Mouse (Mus musculus): ENCODE results near the gene Marveld3. TPM values are rescaled to one million over a fixed set of nuclear protein-coding genes. Genes with fewer than 3 reads are reported as not detected.

Marveld3 gene
- polyA plus RNA-seq, 1 experiment, result not detected

GRCm38 (mm10) chr8:109997381-109997780 is 35.4 kb upstream of the Marveld3 start:
- Histone ChIP-seq H3K4me1 (ENCODE audit: control insufficient read depth, insufficient read depth, low read length) (no peaks in the 10 kb centered on the region), H3K27ac (ENCODE audit: insufficient read depth, low read length) (no peak overlapping the region), H3K4me3 (ENCODE audit: insufficient read depth, low read length) (no peak overlapping the region)
- no peak for TF ChIP-seq CTCF (IDR thresholded peaks at IDR 0.05; ENCODE audit: borderline replicate concordance, insufficient read depth, low read length)
- no peak for TF ChIP-seq POLR2A (IDR thresholded peaks at IDR 0.05; ENCODE audit: low read depth, low read length)

- TF ChIP-seq POLR2A (IDR thresholded peaks at IDR 0.05; ENCODE audit: low read depth, low read length), result no peak
- no peak for TF ChIP-seq CTCF (IDR thresholded peaks at IDR 0.05; ENCODE audit: borderline replicate concordance, insufficient read depth, low read length)
- no peak overlapping the region for H3K4me3 ChIP-seq (ENCODE audit: insufficient read depth, low read length)
Observed at GRCm38 (mm10) chr8:109992951-109993350, 30.9 kb upstream of the Marveld3 start.

GRCm38 (mm10) chr8:109992166-109992565 is 30.2 kb upstream of the Marveld3 start:
- no peaks in the 10 kb centered on the region for H3K4me1 ChIP-seq (ENCODE audit: control insufficient read depth, insufficient read depth, low read length)
- TF ChIP-seq POLR2A (IDR thresholded peaks at IDR 0.05; ENCODE audit: low read depth, low read length) (no peak), CTCF (IDR thresholded peaks at IDR 0.05; ENCODE audit: borderline replicate concordance, insufficient read depth, low read length) (no peak)
- no peak overlapping the region for H3K4me3 ChIP-seq (ENCODE audit: insufficient read depth, low read length)

More at GRCm38 (mm10) chr8:109992951-109993350, 30.9 kb upstream of the Marveld3 start:
- no peaks in the 10 kb centered on the region for H3K4me1 ChIP-seq (ENCODE audit: control insufficient read depth, insufficient read depth, low read length)
- H3K27ac ChIP-seq (ENCODE audit: insufficient read depth, low read length), result no peak overlapping the region

GRCm38 (mm10) chr8:109990224-109990623 is 28.2 kb upstream of the Marveld3 start, which contains the start of gene Tat:
Gene Tat, plus strand, starts transcription at chr8:109990437.
- Histone ChIP-seq H3K4me1 (ENCODE audit: control insufficient read depth, insufficient read depth, low read length) (no peaks in the 10 kb centered on the region), H3K27ac (ENCODE audit: insufficient read depth, low read length) (no peak within 1 kb of the TSS), H3K4me3 (ENCODE audit: insufficient read depth, low read length) (no peak within 1 kb of the TSS)
- TF ChIP-seq CTCF (IDR thresholded peaks at IDR 0.05; ENCODE audit: borderline replicate concordance, insufficient read depth, low read length), result no peak
- TF ChIP-seq POLR2A (IDR thresholded peaks at IDR 0.05; ENCODE audit: low read depth, low read length), result no peak

More at GRCm38 (mm10) chr8:109992166-109992565, 30.2 kb upstream of the Marveld3 start:
- no peak overlapping the region for H3K27ac ChIP-seq (ENCODE audit: insufficient read depth, low read length)

- no peak overlapping the region for H3K4me3 ChIP-seq (ENCODE audit: insufficient read depth, low read length)
- TF ChIP-seq CTCF (IDR thresholded peaks at IDR 0.05; ENCODE audit: borderline replicate concordance, insufficient read depth, low read length) (no peak), POLR2A (IDR thresholded peaks at IDR 0.05; ENCODE audit: low read depth, low read length) (no peak)
Observed at GRCm38 (mm10) chr8:109989151-109989550, 27.1 kb upstream of the Marveld3 start.

GRCm38 (mm10) chr8:109987776-109988175 is 25.8 kb upstream of the Marveld3 start:
- TF ChIP-seq POLR2A (IDR thresholded peaks at IDR 0.05; ENCODE audit: low read depth, low read length) (no peak), CTCF (IDR thresholded peaks at IDR 0.05; ENCODE audit: borderline replicate concordance, insufficient read depth, low read length) (no peak)
- Histone ChIP-seq H3K4me1 (ENCODE audit: control insufficient read depth, insufficient read depth, low read length) (no peaks in the 10 kb centered on the region), H3K4me3 (ENCODE audit: insufficient read depth, low read length) (no peak overlapping the region), H3K27ac (ENCODE audit: insufficient read depth, low read length) (no peak overlapping the region)

More at GRCm38 (mm10) chr8:109989151-109989550, 27.1 kb upstream of the Marveld3 start:
- Histone ChIP-seq H3K27ac (ENCODE audit: insufficient read depth, low read length) (no peak overlapping the region), H3K4me1 (ENCODE audit: control insufficient read depth, insufficient read depth, low read length) (no peaks in the 10 kb centered on the region)

- H3K27ac ChIP-seq (ENCODE audit: insufficient read depth, low read length), result no peak overlapping the region
- H3K4me1 ChIP-seq (ENCODE audit: control insufficient read depth, insufficient read depth, low read length), result no peaks in the 10 kb centered on the region
- H3K4me3 ChIP-seq (ENCODE audit: insufficient read depth, low read length), result no peak overlapping the region
- TF ChIP-seq CTCF (IDR thresholded peaks at IDR 0.05; ENCODE audit: borderline replicate concordance, insufficient read depth, low read length) (no peak), POLR2A (IDR thresholded peaks at IDR 0.05; ENCODE audit: low read depth, low read length) (no peak)
Observed at GRCm38 (mm10) chr8:109986384-109986783, 24.4 kb upstream of the Marveld3 start.

GRCm38 (mm10) chr8:109983944-109984343 is 21.9 kb upstream of the Marveld3 start:
- H3K4me1 ChIP-seq (ENCODE audit: control insufficient read depth, insufficient read depth, low read length), result no peaks in the 10 kb centered on the region
- TF ChIP-seq POLR2A (IDR thresholded peaks at IDR 0.05; ENCODE audit: low read depth, low read length), result no peak
- no peak for TF ChIP-seq CTCF (IDR thresholded peaks at IDR 0.05; ENCODE audit: borderline replicate concordance, insufficient read depth, low read length)
- no peak overlapping the region for H3K4me3 ChIP-seq (ENCODE audit: insufficient read depth, low read length)
- H3K27ac ChIP-seq (ENCODE audit: insufficient read depth, low read length), result no peak overlapping the region

GRCm38 (mm10) chr8:109982386-109983105 is 20.5 kb upstream of the Marveld3 start:
- H3K27ac ChIP-seq (ENCODE audit: insufficient read depth, low read length), result no peak overlapping the region
- TF ChIP-seq POLR2A (IDR thresholded peaks at IDR 0.05; ENCODE audit: low read depth, low read length), result no peak
- TF ChIP-seq CTCF (IDR thresholded peaks at IDR 0.05; ENCODE audit: borderline replicate concordance, insufficient read depth, low read length), result no peak
- H3K4me1 ChIP-seq (ENCODE audit: control insufficient read depth, insufficient read depth, low read length), result no peaks in the 10 kb centered on the region

GRCm38 (mm10) chr8:109979339-109979738 is 17.3 kb upstream of the Marveld3 start:
- H3K4me3 ChIP-seq (ENCODE audit: insufficient read depth, low read length), result no peak overlapping the region
- no peaks in the 10 kb centered on the region for H3K4me1 ChIP-seq (ENCODE audit: control insufficient read depth, insufficient read depth, low read length)
- TF ChIP-seq POLR2A (IDR thresholded peaks at IDR 0.05; ENCODE audit: low read depth, low read length), result no peak
- no peak for TF ChIP-seq CTCF (IDR thresholded peaks at IDR 0.05; ENCODE audit: borderline replicate concordance, insufficient read depth, low read length)
- H3K27ac ChIP-seq (ENCODE audit: insufficient read depth, low read length), result no peak overlapping the region

More at GRCm38 (mm10) chr8:109982386-109983105, 20.5 kb upstream of the Marveld3 start:
- H3K4me3 ChIP-seq (ENCODE audit: insufficient read depth, low read length), result no peak overlapping the region

Measured in embryonic fibroblast, embryonic 13.5 days (primary cell).